Mouse (Mus musculus): Measurements from ENCODE around the gene Egfl6.

GRCm38 (mm10) chrX:166584947-166585824 lies at the start of gene Egfl6:
- TF ChIP-seq CTCF (conservative IDR thresholded peaks at IDR 0.05; ENCODE audit: low read length) (no peak), POU5F1 (IDR thresholded peaks at IDR 0.05; ENCODE audit: borderline replicate concordance, low read length) (no peak), NANOG (IDR thresholded peaks at IDR 0.05; ENCODE audit: borderline replicate concordance, low read length) (no peak)

All from E14TG2a.4 (cell line).